In the genomic region with DNA sequence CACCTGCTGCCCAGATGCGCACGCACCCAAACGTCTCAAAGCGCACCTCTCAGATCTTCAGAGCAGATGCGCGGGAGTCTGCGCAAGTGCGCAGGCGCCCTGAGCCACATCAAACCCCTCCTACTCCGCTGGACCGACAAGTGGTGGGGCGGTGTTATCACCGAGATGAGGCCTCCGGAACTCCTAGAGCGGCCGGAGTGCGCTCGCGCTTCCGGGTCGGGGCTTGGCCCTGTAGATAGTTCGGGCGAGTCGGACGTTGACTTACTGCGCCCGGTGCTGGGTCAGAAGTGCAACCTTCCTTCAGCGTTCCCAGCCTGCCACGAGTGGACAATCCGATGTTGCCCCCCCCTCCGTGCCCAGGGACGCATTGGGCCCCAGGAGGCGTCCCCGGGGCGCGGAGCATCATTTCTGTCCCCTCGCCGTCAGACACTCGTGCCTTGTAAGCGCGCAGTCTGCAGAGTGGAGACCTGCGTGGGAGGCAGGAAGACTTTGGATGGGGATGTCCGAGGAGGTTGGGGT, we compare ENCODE assay signal across 8 mouse cellular contexts. TPM values are rescaled to one million over a fixed set of nuclear protein-coding genes. Genes with fewer than 3 reads are reported as not detected.
DNase-seq lines count a peak whose midpoint lies in the region; ATAC-seq and TF ChIP-seq lines count a peak whose summit lies in the region.

No protein-coding gene starts in this region.

- peak overlapping the region; percentile 55; the same call in 1 of the 2 replicates for H3K27ac ChIP-seq in forebrain, embryonic 11.5 days (ENCODE audit: low read depth, low read length)
- H3K27ac ChIP-seq in heart, postnatal 0 days (ENCODE audit: low read depth), result peak overlapping the region; percentile 64
- H3K27ac ChIP-seq in liver, embryonic 16.5 days (ENCODE audit: low read length), result peak overlapping the region; percentile 78
- H3K27ac ChIP-seq in neural tube, embryonic 13.5 days (replicated peaks), result peak overlapping the region; percentile 67
- peak overlapping the region; percentile 92 for H3K27ac ChIP-seq in testis, adult 2 months (ENCODE audit: control insufficient read depth, insufficient read depth, low read depth, low read length)

- TF ChIP-seq EP300 in heart, postnatal 0 days (IDR thresholded peaks at IDR 0.05; ENCODE audit: low read depth), result 0 out of 2 replicates have a peak, but pooled peaks have one; percentile 18

- H3K4me2 ChIP-seq in forebrain, embryonic 11.5 days (ENCODE audit: low read depth, low read length, severe bottlenecking), result peak overlapping the region; percentile 80
- H3K4me2 ChIP-seq in heart, postnatal 0 days (ENCODE audit: low read depth, low read length), result peak overlapping the region; percentile 71
- H3K4me2 ChIP-seq in liver, embryonic 16.5 days (ENCODE audit: low read depth, low read length), result peak overlapping the region; percentile 89
- peak overlapping the region; percentile 89 for H3K4me2 ChIP-seq in neural tube, embryonic 13.5 days

- 1% methylated on average over 43 of the region's 43 CpGs for WGBS in forebrain, embryonic 11.5 days
- under 1% methylated on average over 43 of the region's 43 CpGs for WGBS in heart, postnatal 0 days
- under 1% methylated on average over 43 of the region's 43 CpGs for WGBS in liver, embryonic 16.5 days (ENCODE audit: insufficient replicate concordance)
- WGBS in neural tube, embryonic 13.5 days, result under 1% methylated on average over 43 of the region's 43 CpGs

- no peaks in the 10 kb centered on the region for H3K9me3 ChIP-seq in forebrain, embryonic 11.5 days (ENCODE audit: control insufficient read depth, low read length)
- no peaks in the 10 kb centered on the region for H3K9me3 ChIP-seq in heart, postnatal 0 days (replicated peaks; ENCODE audit: control insufficient read depth, low read length)
- H3K9me3 ChIP-seq in liver, embryonic 16.5 days (replicated peaks; ENCODE audit: control insufficient read depth, low read length), result no peaks in the 10 kb centered on the region
- no peaks in the 10 kb centered on the region for H3K9me3 ChIP-seq in neural tube, embryonic 13.5 days

- H3K27me3 ChIP-seq in forebrain, embryonic 11.5 days (ENCODE audit: control insufficient read depth, insufficient read depth, low read length), result no peaks in the 10 kb centered on the region
- no peaks in the 10 kb centered on the region for H3K27me3 ChIP-seq in heart, postnatal 0 days (ENCODE audit: control insufficient read depth, insufficient read depth, low read length)
- H3K27me3 ChIP-seq in liver, embryonic 16.5 days (ENCODE audit: control insufficient read depth, insufficient read depth, low read depth, low read length), result no peaks in the 10 kb centered on the region
- H3K27me3 ChIP-seq in neural tube, embryonic 13.5 days, result no peaks in the 10 kb centered on the region
- no peaks in the 10 kb centered on the region for H3K27me3 ChIP-seq in testis, adult 2 months (ENCODE audit: control insufficient read depth, insufficient read depth, low read length)

- peak overlapping the region; percentile 57 for H3K4me3 ChIP-seq in forebrain, embryonic 11.5 days (ENCODE audit: low read depth, low read length)
- H3K4me3 ChIP-seq in heart, postnatal 0 days (ENCODE audit: low read depth, low read length), result peak overlapping the region; percentile 72
- H3K4me3 ChIP-seq in liver, embryonic 16.5 days (ENCODE audit: low read depth, low read length), result peak overlapping the region; percentile 78
- peak overlapping the region; percentile 67 for H3K4me3 ChIP-seq in neural tube, embryonic 13.5 days
- peak overlapping the region; percentile 98 for H3K4me3 ChIP-seq in testis, adult 2 months (ENCODE audit: control insufficient read depth, low read depth, low read length)

- peaks cover 27% of the 10 kb centered on the region for H3K36me3 ChIP-seq in forebrain, embryonic 11.5 days (ENCODE audit: control insufficient read depth, insufficient read depth, low read length)
- peaks cover 33% of the 10 kb centered on the region for H3K36me3 ChIP-seq in heart, postnatal 0 days (replicated peaks; ENCODE audit: control insufficient read depth, insufficient read depth, low read length)
- H3K36me3 ChIP-seq in liver, embryonic 16.5 days (ENCODE audit: control insufficient read depth, insufficient read depth), result peaks cover 30% of the 10 kb centered on the region
- peaks cover 39% of the 10 kb centered on the region for H3K36me3 ChIP-seq in neural tube, embryonic 13.5 days
- H3K36me3 ChIP-seq in testis, adult 2 months (ENCODE audit: control insufficient read depth, insufficient read depth, low read length), result no peaks in the 10 kb centered on the region; the same call in 1 of the 2 replicates

- H3K9ac ChIP-seq in forebrain, embryonic 11.5 days (ENCODE audit: low read length), result peak overlapping the region; percentile 71
- peak overlapping the region; percentile 67 for H3K9ac ChIP-seq in heart, postnatal 0 days (replicated peaks; ENCODE audit: low read depth, low read length)
- peak overlapping the region; percentile 87 for H3K9ac ChIP-seq in liver, embryonic 16.5 days (ENCODE audit: low read depth, low read length)
- H3K9ac ChIP-seq in neural tube, embryonic 13.5 days, result peak overlapping the region; percentile 92

- peaks cover 11% of the 10 kb centered on the region; the same call in 1 of the 2 replicates for H3K4me1 ChIP-seq in forebrain, embryonic 11.5 days (replicated peaks; ENCODE audit: control insufficient read depth, insufficient read depth, low read length)
- peaks cover 11% of the 10 kb centered on the region; the same call in 1 of the 2 replicates for H3K4me1 ChIP-seq in heart, postnatal 0 days (ENCODE audit: control insufficient read depth, insufficient read depth)
- peaks cover 36% of the 10 kb centered on the region for H3K4me1 ChIP-seq in liver, embryonic 16.5 days (ENCODE audit: control insufficient read depth, low read depth, low read length)
- H3K4me1 ChIP-seq in neural tube, embryonic 13.5 days (replicated peaks), result peaks cover 28% of the 10 kb centered on the region
- peaks cover 16% of the 10 kb centered on the region for H3K4me1 ChIP-seq in testis, adult 2 months (ENCODE audit: control insufficient read depth, insufficient read depth, low read length)

- DNase-seq in CD8-positive naive resting alpha-beta T cell, adult 2 months (ENCODE audit: low read depth in 2 of 2, low spot score in 2 of 2), result peak; percentile 68 to 77
- DNase-seq in c-Kit-positive CD71-negative TER-119-negative erythroid progenitor cells, embryonic 14.5 days (ENCODE audit: low read depth), result peak; percentile 86
- DNase-seq in forebrain, embryonic 11.5 days (ENCODE audit: low spot score), result peak; percentile 96
- DNase-seq in heart, postnatal 0 days (ENCODE audit: low spot score), result peak; percentile 92
- peak; percentile 90 to 94 for DNase-seq in kidney, postnatal 4 days

- TF ChIP-seq POLR2A in testis, adult 2 months (IDR thresholded peaks at IDR 0.05; ENCODE audit: control insufficient read depth, low read depth, low read length), result peak; percentile 86

- TF ChIP-seq CTCF in heart, postnatal 0 days (IDR thresholded peaks at IDR 0.05; ENCODE audit: low read depth), result no peak
- TF ChIP-seq CTCF in testis, adult 2 months (IDR thresholded peaks at IDR 0.05; ENCODE audit: control insufficient read depth, insufficient read depth, insufficient replicate concordance, low read depth, low read length), result no peak; the same call in 1 of the 2 replicates

- peak; percentile 87 for ATAC-seq in forebrain, embryonic 11.5 days (replicated peaks; ENCODE audit: low FRiP score)
- ATAC-seq in heart, postnatal 0 days (ENCODE audit: insufficient read depth, low read depth), result peak; percentile 96
- ATAC-seq in liver, embryonic 16.5 days (ENCODE audit: low read depth), result peak; percentile 98
- peak; percentile 92 for ATAC-seq in neural tube, embryonic 13.5 days (ENCODE audit: low read depth)

RNA-seq across cellular contexts. Expression of gene Rpl14, which starts 5.9 kb away (rescaled TPM):
- polyA plus RNA-seq in forebrain, embryonic 11.5 days (2014; fragmentation: Nextera tagmentation; extraction: Ambion mirVana), result 772 and 838 TPM in 2 replicates
- 146 and 156 TPM in 2 replicates for total RNA-seq in heart, postnatal 0 days (2014; rRNA removed; ENCODE audit: low replicate concordance)
- polyA plus RNA-seq in heart, postnatal 0 days (2015; fragmentation: Nextera tagmentation; extraction: Ambion mirVana), result 355 and 400 TPM in 2 replicates
- 335 and 378 TPM in 2 replicates for polyA plus RNA-seq in liver, embryonic 16.5 days (2015; fragmentation: Nextera tagmentation; extraction: Ambion mirVana)
- polyA plus RNA-seq in neural tube, embryonic 13.5 days (2015; fragmentation: Nextera tagmentation; extraction: Ambion mirVana), result 434 and 497 TPM in 2 replicates
- 118 and 126 TPM in 2 replicates for polyA plus RNA-seq in testis, adult 2 months (2012; rRNA removed)

RNA-seq across cellular contexts. Expression of gene Entpd3, which starts 37.6 kb away (rescaled TPM):
- 0.32 TPM in 1 of 2 replicates, not detected in the other for polyA plus RNA-seq in forebrain, embryonic 11.5 days (2014; fragmentation: Nextera tagmentation; extraction: Ambion mirVana)
- total RNA-seq in heart, postnatal 0 days (2014; rRNA removed; ENCODE audit: low replicate concordance), result 0.23 and 2.8 TPM in 2 replicates
- 0.05 TPM in 1 of 2 replicates, not detected in the other for polyA plus RNA-seq in heart, postnatal 0 days (2015; fragmentation: Nextera tagmentation; extraction: Ambion mirVana)
- 0.05 TPM in 1 of 2 replicates, not detected in the other for polyA plus RNA-seq in liver, embryonic 16.5 days (2015; fragmentation: Nextera tagmentation; extraction: Ambion mirVana)
- 1.2 and 1.5 TPM in 2 replicates for polyA plus RNA-seq in neural tube, embryonic 13.5 days (2015; fragmentation: Nextera tagmentation; extraction: Ambion mirVana)
- 0.06 and 0.19 TPM in 2 replicates for polyA plus RNA-seq in testis, adult 2 months (2012; rRNA removed)

Comparison
In these comparisons a context has a peak if more than half of its experiments do, and no peak if none do; other contexts are left out.
1. Peak in every context shown above with its lines: DNase-seq, ATAC-seq, H3K4me3 ChIP-seq and H3K27ac ChIP-seq.